Mouse (Mus musculus) midbrain, embryonic 10.5 days (tissue): ENCODE data around the gene BC067074. TPM values are rescaled to one million over a fixed set of nuclear protein-coding genes. Genes with fewer than 3 reads are reported as not detected.

ENCODE experiments used
- DNase-seq: peaks from one replicate; pipeline ENCODE4 v3.0.0-alpha.2; 2017; ENCODE audit warnings: low spot score
- H3K27ac ChIP-seq: fragments of 300-500 bp; sonication (generic); replicated peaks from 2 replicates; pipeline ENCODE4 v1.5.1; 2016; ENCODE audit warnings: mild to moderate bottlenecking
- H3K27me3 ChIP-seq: fragments of 300-500 bp; sonication (generic); 2 replicates; pipeline ENCODE4 v1.6.1; 2016; ENCODE audit warnings: low read depth, mild to moderate bottlenecking; ENCODE audit not compliant: poor library complexity, severe bottlenecking
- H3K36me3 ChIP-seq: fragments of 300-500 bp; sonication (generic); 2 replicates; pipeline ENCODE4 v1.6.1; 2016; ENCODE audit warnings: mild to moderate bottlenecking, moderate library complexity
- H3K4me1 ChIP-seq: fragments of 300-500 bp; sonication (generic); 2 replicates; pipeline ENCODE4 v1.6.1; 2016
- H3K4me3 ChIP-seq: fragments of 300-500 bp; sonication (generic); 2 replicates; pipeline ENCODE4 v1.5.1; 2016; ENCODE audit warnings: mild to moderate bottlenecking, moderate library complexity
- H3K9me3 ChIP-seq: fragments of 300-500 bp; sonication (generic); replicated peaks from 2 replicates; pipeline ENCODE4 v1.6.1; 2016; ENCODE audit warnings: mild to moderate bottlenecking
- WGBS: fragments of 180-500 bp; shearing (Covaris S2); methylation state at CpG from one replicate; pipeline ENCODE4 v1.1.7; 2016; 5-methylcytosine and 5-hydroxymethylcytosine counted together
- polyA plus RNA-seq: library from polyadenylated mRNA; unstranded; fragments of >200 nt; fragmentation: Nextera tagmentation; extraction: Ambion mirVana; gene quantifications from 2 replicates; pipeline ENCODE4 v1.2.1, GENCODE M21; 2016

BC067074 gene
- polyA plus RNA-seq, 1 experiment from 2014 or later: 1.5 TPM

DNA sequence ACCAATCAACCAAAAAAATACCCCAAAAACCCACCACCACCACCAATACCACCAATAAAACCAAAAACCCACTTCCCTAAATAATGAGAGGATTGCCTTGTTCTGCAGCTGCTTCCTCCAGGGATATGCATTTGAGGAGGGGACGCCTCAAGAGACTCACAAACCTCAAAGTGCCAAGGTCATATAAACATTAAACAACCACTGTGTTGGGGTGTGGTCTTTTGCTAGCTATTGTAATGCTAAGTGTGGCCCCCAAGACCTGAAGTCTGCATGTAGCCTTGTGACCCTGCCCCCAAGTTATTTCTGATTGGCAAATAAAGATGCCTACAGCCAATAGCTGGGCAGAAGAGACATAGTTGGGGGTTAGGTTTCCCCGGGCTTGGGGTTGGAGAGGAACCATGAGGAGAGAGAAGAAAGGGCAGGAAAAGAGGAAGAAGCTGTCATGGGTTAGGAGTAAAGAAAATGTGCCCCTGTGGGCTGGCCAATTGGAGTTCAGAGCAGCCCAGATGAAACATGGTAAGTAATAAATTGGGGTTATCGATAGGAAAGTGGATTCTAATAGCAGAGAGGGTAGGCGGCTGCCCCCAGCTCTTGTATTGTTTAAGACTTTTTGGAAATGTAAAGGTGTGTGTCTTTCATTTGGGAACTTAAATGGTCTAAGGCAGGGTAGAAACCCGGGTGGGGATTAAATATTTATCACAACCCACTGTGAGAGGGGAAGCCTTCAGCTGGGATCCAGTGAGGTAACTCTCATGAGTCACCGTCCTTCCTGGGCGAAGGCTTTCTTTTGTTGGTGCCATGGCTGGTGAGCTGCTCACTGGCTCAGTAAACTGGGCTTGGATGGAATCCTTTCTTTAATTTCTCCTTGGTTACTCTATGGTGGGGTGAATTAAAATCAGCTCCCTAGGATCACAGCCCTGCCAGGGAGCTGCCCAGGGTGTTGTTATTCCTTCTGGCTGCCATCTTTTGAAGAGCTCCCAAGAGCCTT is 4.5 kb upstream of the BC067074 start:
- Histone ChIP-seq H3K4me3 (no peak overlapping the region), H3K27me3 (peaks cover 29% of the 10 kb centered on the region), H3K27ac (no peak overlapping the region), H3K4me1 (peaks cover 9% of the 10 kb centered on the region), H3K36me3 (no peaks in the 10 kb centered on the region), H3K9me3 (no peaks in the 10 kb centered on the region)
- WGBS: 85% methylated on average over 7 of the region's 7 CpGs
- peak; percentile 7 for DNase-seq

DNA sequence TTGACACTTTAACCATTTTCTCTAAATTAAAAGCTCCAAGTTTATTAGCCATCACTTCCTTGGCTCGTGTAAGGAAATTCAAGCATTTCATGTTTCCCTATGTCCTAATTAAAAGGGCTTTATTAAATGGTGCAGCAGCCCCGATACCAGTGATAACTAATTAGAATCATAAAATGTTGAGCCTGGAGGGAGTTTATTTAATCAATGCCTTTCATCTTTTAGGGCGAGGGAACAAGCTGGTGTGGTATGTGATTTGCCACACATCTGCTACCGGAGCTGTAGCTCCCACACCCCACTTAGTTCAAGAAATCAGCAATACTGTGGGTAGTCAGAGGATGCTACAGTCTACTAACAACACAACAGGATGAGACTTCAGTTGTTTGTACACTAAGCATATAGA is 3.2 kb upstream of the BC067074 start:
- WGBS: 84% methylated on average over 4 of the region's 4 CpGs
- Histone ChIP-seq H3K4me3 (no peak overlapping the region), H3K27ac (no peak overlapping the region), H3K9me3 (no peaks in the 10 kb centered on the region), H3K4me1 (peaks cover 11% of the 10 kb centered on the region), H3K36me3 (no peaks in the 10 kb centered on the region), H3K27me3 (peaks cover 41% of the 10 kb centered on the region)
- peak; percentile 5 for DNase-seq

DNA sequence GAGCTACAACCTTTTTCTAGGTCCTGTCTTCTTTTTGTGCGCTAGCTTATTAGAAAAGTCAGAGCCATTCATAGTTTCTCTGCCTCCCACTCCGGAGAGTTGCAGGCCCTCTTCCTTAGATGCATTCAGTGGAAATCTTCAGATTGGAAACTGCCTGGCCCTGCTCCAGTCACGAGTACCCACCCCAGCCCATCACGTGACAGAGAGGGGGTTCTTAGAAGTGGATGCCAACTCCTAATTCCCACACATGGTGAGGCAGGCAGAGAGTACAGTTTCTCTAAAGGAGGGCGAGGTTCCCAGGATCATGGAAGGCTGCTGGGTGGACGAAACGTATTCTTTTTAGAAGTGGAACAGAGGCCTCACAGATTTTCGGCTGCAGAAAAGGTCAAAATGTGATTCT is 958 bp upstream of the BC067074 start:
- no peaks in the 10 kb centered on the region for H3K9me3 ChIP-seq
- H3K4me1 ChIP-seq: peaks cover 11% of the 10 kb centered on the region
- H3K27ac ChIP-seq: no peak overlapping the region
- peak; percentile 8 for DNase-seq
- no peaks in the 10 kb centered on the region for H3K36me3 ChIP-seq
- WGBS: 91% methylated on average over 8 of the region's 8 CpGs
- peaks cover 49% of the 10 kb centered on the region for H3K27me3 ChIP-seq
- H3K4me3 ChIP-seq: no peak overlapping the region

DNA sequence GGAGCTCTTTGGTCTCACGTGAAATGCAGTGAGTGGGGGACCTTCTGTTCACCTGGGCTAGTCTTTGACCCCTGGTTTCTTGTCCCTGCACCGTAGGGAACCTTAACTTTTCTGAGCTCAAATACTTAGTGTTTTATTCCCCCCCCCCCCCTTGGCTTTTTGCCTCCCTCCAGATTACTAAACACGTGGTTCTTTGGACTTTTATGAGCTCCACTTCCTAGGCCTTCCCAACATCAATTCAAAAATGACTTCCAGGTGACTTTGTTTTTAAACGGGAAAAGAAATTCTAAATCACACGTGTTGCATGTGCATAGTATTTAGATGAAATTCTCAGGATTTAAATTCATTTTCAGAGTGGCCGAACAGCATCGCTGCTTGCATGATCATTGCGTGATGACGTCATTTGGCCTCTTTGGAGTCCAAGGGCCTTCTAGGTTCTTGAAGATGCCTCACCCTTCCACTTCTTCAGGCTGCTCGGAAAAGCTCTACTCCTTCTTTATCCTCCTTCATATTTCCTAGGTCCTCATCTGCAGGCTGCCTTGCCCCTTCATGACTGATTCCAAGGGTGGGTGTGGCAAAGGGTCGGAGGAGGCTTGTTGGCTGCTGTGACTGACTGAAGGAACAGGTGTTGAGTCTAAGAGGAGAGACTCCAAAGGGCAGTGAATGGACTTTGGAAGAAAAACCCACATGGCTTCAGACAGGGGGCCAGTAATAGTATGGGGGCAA is 911 bp downstream of the BC067074 start:
- DNase-seq: peak; percentile 9

DNA sequence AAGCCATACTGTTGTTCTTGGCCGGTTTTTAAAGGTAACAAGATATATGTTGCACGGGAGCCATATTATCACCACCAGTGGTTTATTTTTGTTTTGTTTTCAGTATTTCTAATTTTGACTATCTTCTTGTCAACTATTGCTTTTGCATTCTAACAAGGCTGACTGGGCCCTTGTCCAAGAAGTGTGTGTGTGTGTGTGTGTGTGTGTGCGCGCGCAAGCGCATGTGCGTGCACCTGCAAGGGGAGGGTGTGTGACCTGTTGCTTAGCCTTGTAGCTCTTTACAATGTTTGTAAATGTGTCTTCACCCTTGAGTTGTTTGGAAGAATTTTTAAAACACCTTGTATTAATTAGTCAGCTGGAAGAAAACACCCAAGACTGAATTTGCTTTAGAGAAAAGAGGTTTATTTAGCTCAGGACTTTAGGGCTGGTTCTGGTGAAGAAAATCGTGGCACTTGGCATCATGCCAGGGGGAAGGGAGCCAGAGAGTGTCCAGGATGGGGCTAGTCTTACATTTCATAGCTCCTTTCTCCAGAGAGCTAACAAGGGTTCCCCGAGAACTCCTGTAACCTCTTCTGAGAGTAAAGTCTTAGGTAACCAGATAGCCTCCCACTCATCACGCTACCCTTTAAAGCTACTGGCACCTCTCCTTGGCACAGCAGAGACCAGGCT is 3.0 kb downstream of the BC067074 start:
- H3K4me3 ChIP-seq: no peak overlapping the region
- peak; percentile 8 for DNase-seq
- H3K4me1 ChIP-seq: peaks cover 11% of the 10 kb centered on the region
- WGBS: 92% methylated on average over 10 of the region's 10 CpGs
- peaks cover 44% of the 10 kb centered on the region for H3K27me3 ChIP-seq
- no peaks in the 10 kb centered on the region for H3K36me3 ChIP-seq
- H3K9me3 ChIP-seq: no peaks in the 10 kb centered on the region
- H3K27ac ChIP-seq: no peak overlapping the region

More for the DNA sequence above, 911 bp downstream of the BC067074 start:
- no peaks in the 10 kb centered on the region for H3K36me3 ChIP-seq
- no peaks in the 10 kb centered on the region for H3K9me3 ChIP-seq
- peak overlapping the region; percentile 87; the same call in 1 of the 2 replicates for H3K27ac ChIP-seq
- H3K27me3 ChIP-seq: peaks cover 49% of the 10 kb centered on the region
- 64% methylated on average over 11 of the region's 11 CpGs for WGBS
- peak overlapping the region; percentile 75 for H3K4me3 ChIP-seq
- H3K4me1 ChIP-seq: peaks cover 11% of the 10 kb centered on the region

DNA sequence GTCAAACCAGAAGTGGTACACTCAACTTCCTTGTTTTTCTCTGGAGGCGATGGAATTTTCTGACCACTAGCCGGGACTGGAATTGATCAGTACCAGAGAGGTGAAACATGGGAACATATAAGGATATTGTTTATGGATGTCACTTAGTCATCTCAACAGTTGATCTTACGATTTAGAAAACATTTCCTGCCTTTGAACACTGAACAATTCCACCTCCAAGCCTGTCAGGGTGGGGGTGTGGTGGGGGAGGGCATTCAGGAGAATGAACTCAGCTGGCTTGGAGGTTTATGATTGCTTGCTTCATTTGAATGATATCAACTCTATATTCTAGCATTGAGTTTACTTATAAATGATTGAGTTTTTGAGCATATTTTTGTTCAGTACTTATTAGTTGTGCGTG is 13.6 kb downstream of the BC067074 start:
- H3K27me3 ChIP-seq: no peaks in the 10 kb centered on the region
- H3K27ac ChIP-seq: no peak overlapping the region
- H3K9me3 ChIP-seq: 0 out of 2 replicates have a peak, but pooled peaks cover 2% of the 10 kb centered on the region
- H3K4me1 ChIP-seq: no peaks in the 10 kb centered on the region
- H3K4me3 ChIP-seq: no peak overlapping the region
- no peaks in the 10 kb centered on the region for H3K36me3 ChIP-seq
- 87% methylated on average over 4 of the region's 4 CpGs for WGBS
- DNase-seq: no peak

DNA sequence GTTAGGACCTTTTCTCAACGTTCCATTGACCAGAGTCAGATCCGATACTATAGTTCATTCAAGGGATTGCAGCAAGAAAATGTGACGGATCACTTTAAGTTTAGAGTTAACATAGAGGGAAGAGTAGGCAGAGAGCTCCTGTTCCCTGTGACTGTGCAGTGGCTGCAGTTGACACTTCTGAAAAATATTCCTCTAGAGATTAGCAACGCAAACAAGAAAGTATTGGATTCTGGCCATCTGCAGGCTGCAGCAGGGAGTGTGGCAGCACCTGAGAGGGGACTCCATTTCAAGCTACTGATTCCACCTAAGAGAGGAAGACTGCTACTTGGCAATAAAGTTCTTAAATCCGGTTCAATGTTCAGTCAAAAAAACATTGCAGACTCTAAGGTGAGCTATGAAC is 26.6 kb downstream of the BC067074 start:
- Histone ChIP-seq H3K9me3 (no peaks in the 10 kb centered on the region), H3K36me3 (no peaks in the 10 kb centered on the region), H3K4me3 (no peak overlapping the region), H3K27ac (no peak overlapping the region), H3K4me1 (no peaks in the 10 kb centered on the region), H3K27me3 (no peaks in the 10 kb centered on the region)
- WGBS: 90% methylated on average over 5 of the region's 5 CpGs
- DNase-seq: no peak

DNA sequence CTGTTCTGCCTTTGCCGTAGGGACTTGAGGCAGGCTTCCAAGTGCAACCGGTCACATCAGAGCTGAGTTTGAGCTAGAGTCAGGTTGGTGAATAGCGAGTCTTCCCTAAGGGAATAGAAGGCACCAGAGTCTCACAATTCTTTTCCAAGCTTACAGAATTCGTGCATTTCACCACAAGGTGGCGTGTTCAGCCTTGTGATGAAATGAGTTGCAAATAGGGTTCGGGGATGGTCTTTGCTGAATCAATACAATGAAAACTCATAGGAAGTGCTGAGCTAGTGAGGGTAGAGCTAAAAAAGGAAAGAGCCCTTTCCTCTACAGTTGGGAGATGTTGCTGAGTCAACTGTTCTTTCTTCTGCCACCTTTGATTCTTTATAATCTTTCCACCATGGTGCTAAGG is 29.0 kb downstream of the BC067074 start:
- peak; percentile 68 for DNase-seq
- no peaks in the 10 kb centered on the region for H3K27me3 ChIP-seq
- no peaks in the 10 kb centered on the region for H3K36me3 ChIP-seq
- no peak overlapping the region for H3K4me3 ChIP-seq
- 24% methylated on average over 6 of the region's 6 CpGs for WGBS
- H3K27ac ChIP-seq: no peak overlapping the region
- no peaks in the 10 kb centered on the region for H3K9me3 ChIP-seq
- no peaks in the 10 kb centered on the region for H3K4me1 ChIP-seq

DNA sequence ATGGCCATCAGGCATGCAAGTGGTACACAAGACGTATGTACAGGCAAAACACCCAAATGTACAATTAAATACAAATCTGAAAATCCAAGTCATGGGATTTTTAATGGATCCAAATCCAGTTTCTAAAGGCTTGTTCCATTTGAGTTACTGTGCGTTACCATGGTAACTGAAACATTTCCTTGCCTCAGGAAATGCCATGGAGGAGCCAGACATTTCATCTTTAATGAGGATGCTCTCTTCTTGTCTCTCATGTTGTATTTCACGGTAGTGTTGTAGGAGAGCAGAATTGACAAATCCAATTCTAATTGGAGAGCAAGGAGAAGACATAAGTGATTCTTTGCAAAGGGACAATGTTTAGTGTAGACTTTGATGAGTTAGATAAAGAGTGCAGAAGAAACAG is 31.3 kb downstream of the BC067074 start:
- Histone ChIP-seq H3K4me1 (no peaks in the 10 kb centered on the region), H3K4me3 (no peak overlapping the region), H3K27me3 (no peaks in the 10 kb centered on the region), H3K27ac (no peak overlapping the region), H3K9me3 (no peaks in the 10 kb centered on the region), H3K36me3 (no peaks in the 10 kb centered on the region)
- no peak for DNase-seq
- 87% methylated on average over 3 of the region's 3 CpGs for WGBS

DNA sequence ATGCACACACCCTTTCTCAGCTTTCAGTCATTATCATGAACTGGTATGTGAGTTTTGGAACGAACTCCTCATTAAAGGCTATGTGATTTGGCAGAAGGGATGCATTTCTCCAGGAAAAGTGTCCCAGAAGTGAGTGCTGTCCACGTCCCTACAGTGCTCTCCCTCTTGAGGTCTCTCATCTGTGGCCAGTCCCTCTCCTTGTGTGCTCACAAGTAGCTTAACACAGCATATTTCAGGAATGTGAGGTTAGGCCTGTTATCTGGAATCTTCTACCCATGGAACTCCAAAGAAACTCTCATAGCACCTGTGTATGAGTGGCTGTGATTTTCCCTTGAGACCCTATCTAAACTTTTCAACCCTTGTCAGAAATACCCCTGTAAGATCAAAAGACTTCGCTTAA is 32.7 kb downstream of the BC067074 start:
- Histone ChIP-seq H3K27me3 (no peaks in the 10 kb centered on the region), H3K9me3 (peaks cover 3% of the 10 kb centered on the region; the same call in 1 of the 2 replicates), H3K4me3 (no peak overlapping the region), H3K27ac (no peak overlapping the region), H3K36me3 (no peaks in the 10 kb centered on the region), H3K4me1 (no peaks in the 10 kb centered on the region)
- no peak for DNase-seq
- WGBS: 79% methylated on average over 3 of the region's 3 CpGs

DNA sequence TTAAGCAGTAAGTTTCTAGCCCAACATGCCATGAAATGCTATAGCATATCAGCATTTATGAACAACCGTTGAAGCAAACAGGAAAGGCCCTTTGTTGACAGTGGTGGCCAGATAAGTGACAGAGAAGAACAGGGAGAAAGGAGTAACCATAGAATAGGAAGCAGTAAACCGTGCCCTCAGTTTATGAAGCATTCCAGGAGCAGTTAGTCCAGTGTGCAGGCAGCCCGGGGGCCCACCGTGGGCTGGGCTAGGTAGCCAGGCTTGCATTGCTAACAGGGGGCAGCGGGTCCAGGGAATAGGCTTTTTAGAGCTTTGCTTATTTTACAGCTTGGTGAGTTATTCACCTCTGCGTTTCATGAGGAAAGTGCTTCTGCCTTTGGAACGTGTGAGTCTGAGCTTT is 39.3 kb downstream of the BC067074 start:
- Histone ChIP-seq H3K36me3 (no peaks in the 10 kb centered on the region), H3K27ac (no peak overlapping the region), H3K4me1 (peaks cover 4% of the 10 kb centered on the region; the same call in 1 of the 2 replicates), H3K27me3 (no peaks in the 10 kb centered on the region), H3K4me3 (no peak overlapping the region), H3K9me3 (peaks cover 3% of the 10 kb centered on the region; the same call in 1 of the 2 replicates)
- 72% methylated on average over 7 of the region's 7 CpGs for WGBS
- DNase-seq: no peak

DNA sequence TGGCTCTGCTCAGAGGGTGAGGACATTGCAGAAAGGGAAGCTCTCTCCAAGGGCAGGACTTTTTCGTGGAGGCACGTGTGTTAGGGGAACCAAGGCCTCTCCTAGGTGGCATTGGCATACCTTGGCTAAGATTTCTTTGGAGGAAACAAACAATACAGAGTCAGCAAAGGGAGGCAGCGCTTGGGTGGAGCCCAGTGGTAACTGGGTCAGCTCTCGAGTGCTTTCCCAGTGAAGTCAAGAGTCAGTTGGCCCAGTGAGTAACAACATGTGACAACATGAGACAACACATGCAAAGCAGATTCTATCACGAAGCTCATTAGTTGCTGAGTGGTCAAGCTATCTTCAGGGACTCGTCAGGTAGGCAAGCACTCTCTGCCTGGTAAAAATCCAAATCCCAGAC is 40.4 kb downstream of the BC067074 start:
- Histone ChIP-seq H3K9me3 (peaks cover 3% of the 10 kb centered on the region; the same call in 1 of the 2 replicates), H3K36me3 (no peaks in the 10 kb centered on the region), H3K27ac (no peak overlapping the region), H3K4me1 (peaks cover 8% of the 10 kb centered on the region; the same call in 1 of the 2 replicates), H3K4me3 (no peak overlapping the region), H3K27me3 (no peaks in the 10 kb centered on the region)
- DNase-seq: no peak
- 87% methylated on average over 6 of the region's 6 CpGs for WGBS
